Mouse (Mus musculus): ENCODE results near the gene Shc4.

Gene Shc4

DNA sequence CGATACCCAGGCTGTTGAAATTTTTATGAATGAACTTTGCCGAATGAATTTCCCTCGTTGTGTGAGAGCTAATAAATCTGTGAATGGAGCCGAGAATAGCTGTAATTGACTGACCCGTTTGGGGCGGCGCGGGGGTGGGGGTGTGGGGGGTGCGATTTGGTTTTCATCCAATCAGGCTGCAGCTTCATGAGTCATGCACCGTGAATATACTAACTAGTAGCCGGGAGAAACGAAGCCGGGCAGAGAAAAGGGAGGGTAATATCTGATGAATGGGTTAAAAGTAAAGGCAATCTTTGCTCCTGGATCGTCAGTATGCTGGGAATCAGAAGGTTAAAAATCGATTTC is at the start of gene Shc4:
Gene Shc4 (minus strand): TSS at position 63 of the 345 bp plus-strand sequence.
- in situ Hi-C loops (cut with MboI; ENCODE audit: low sequenced_read_pairs), result no loop called here

DNA sequence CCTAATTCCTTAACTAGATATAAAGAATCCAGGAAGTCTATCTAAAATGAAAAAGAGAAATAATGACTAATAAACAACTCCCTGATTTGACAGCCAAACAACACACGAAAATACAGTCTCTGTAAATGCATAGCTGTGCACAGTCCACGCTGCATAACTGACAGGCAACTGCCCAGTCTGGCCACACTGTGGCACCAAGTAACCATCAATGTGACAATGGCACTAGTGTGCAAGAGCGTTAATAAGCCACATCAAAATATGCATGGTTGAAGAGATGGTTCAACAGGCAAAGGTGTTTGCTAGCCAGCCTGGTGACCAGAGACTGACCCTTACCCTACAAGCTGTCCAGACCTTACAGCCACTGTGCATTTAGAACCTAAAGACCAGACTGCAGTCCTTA is 41.1 kb upstream of the Shc4 start:
- in situ Hi-C loops (cut with MboI; ENCODE audit: low sequenced_read_pairs), result no loop called here

DNA sequence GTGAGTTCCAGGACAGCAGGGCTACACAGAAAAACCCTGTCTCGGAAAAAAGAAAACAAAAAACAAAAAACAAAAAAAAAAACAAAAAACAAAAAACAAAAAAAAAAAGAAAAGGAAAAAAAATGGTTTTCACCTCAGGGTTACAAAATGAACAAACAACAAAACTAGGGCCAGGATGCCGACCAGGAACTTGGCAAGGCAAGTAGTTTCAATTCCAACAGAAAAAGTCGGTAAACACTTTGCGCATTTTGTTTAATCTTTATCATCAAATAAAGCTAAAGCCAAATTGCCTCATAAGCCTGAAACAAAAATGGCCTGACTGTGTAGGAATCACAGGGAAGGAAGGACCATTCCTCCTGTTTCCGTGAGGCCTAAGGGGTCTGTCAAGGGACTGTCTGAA is 40.6 kb upstream of the Shc4 start:
- in situ Hi-C loops (cut with MboI; ENCODE audit: low sequenced_read_pairs), result no loop called here

DNA sequence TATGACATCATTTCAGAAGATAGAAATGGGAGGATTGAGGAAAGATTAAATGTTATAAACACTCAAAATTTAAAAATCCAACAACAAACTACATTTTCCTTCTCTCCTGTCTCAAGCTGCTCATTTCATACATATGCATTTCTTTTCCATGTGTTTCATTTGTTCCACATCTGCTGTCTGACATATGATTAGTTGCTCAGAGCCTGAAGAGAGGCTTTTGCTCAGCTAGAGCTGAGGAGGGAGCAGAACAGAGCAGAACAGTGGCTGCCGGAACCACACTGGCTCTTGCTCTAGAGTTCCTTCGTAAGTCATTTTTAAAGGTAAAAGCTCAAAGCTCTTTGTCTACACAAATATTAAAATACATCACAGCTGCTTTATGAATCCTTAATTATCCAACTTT is 25.4 kb upstream of the Shc4 start:
- in situ Hi-C loops (cut with MboI; ENCODE audit: low sequenced_read_pairs), result no loop called here

DNA sequence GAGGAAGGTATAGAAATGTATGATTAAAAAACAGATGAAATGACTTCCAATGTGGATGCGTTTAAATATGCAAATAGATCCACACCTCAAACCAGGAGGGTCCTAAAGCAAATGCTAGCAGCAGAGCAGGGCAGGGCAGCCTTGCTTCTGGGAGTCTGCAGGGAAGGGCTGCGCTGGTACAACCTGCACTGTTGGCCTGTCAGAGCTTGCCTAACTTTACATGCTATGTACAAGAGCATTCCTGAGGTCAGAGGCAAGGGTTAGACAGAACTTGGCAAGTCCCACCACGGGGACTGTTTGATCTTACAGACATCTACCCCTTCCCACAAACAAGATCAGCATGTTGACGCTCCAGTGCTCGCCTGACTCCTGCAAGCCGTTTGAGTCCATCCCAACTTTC is 15.4 kb upstream of the Shc4 start:
- in situ Hi-C loops (cut with MboI; ENCODE audit: low sequenced_read_pairs), result no loop called here

DNA sequence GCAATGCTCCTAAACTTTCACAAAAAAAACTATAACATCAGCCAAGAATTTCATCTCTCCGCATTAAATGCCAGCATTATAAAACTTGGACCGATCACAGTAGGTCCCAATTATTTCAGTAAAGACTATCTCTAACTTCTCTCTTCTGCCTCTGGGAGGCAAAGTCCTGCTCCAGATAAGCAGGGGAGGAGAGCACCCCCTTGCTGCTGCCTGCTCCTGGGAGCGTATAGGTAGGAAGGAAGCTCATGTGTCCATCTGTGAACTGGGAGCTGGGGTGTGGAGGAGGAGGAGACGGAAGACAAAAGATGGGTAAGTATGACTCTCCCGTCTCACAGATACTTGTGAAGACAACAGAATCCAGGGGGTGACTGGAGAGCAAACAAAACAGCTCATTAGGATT is 14.8 kb upstream of the Shc4 start:
- in situ Hi-C loops (cut with MboI; ENCODE audit: low sequenced_read_pairs), result no loop called here

DNA sequence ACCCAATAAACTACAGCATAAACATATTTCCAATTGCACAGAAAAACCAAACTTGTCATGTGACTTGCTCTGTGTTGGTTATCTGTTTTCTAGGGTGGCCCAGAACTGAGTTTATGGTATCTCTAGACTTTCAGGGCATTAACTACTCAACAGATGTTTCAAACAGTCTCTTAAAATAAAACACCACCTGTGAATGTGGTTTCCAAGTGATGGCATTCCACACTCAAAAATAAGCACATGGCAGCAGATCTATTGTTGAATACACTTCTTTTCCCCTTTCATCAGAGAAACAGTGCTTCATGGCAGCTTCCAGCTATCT is 12.0 kb upstream of the Shc4 start:
- in situ Hi-C loops (cut with MboI; ENCODE audit: low sequenced_read_pairs), result no loop called here

DNA sequence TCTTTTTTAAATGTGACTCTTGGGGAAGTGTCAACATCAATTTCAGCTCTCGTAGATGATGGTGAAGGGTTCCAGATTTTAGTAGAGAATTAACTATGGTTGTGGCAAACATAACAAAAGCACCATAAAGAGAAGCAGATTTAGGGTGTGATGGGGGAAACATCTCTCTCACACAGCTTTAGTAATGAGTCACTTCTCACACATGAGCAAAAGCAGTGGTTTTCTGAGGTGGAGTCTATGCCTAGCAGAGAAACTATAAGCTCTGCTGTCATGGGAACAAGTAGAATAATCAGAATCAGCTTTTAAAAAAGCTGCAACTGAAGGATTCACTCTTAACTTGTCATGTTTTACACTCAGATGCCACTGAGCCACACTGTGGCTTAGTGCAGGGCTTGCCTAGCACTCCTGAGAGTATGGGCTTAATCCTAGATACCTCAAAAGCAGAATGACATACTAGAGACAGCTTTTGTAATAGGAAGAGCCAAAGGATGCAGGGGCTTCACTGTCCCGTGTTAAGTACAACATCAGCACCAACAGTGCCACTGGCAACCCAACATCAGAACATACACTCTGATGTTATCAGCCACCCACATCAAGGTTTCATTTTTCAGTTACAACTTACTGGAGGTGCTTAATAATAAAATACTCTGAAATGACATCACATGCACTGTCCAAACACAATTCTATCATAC is 11.5 kb upstream of the Shc4 start:
- in situ Hi-C loops (cut with MboI; ENCODE audit: low sequenced_read_pairs), result no loop called here

DNA sequence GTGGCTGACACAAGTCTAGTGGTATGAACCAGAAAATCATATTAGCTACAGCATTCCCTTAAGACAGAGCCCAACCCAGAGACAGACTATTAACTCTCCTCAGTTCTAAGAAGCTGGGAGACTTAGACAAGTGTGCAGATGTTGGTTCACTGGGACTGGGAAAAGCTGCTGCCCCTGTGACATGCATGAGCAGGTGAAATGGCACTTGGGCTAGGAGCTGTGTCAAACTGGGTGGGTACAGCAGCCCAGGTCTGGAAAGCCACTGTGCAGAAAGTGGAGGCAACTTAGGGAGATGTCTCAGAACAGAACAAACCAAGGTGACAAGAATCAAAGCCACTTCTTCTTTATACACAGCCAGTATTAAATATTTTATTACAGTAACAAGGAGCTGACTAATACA is 10.8 kb upstream of the Shc4 start:
- in situ Hi-C loops (cut with MboI; ENCODE audit: low sequenced_read_pairs), result no loop called here

DNA sequence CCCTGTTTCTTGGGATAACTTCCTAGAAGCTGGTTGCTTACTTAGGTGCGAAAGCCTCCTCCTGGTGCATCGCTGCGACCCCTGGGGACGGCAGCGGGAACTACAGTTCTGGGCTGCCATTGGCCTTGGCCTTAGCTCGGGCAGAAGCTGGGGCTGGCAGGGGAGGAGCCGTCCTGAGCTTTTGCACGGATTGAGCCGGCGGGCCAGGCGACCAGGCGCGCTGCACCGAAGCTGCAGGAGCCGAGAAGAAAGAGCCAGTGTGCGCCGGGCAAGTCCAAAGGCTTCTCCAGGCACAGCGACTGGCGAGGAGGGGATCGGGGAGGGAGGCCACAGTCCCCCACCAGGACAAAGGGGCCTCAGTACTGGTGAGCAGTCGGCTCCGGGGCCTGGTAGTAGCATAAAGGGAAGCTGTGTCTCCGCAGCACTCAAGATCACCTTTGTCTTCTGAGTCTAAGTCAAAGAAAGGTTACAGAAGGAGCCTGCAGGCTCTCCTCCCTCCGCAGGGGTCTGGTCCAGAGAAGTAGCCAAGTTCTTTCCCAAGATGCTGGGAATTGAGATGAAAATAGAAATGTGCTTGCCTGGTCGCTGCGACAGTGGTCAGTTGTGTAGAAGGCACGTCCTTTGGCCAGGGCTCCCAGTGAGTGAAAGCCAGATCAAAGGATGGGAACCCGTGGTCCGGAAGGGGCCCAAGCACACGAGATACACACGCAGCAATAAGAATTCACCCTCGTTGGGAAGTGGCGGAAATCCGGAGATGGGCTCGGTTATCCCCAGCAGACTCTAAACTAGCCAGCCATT is 8.0 kb upstream of the Shc4 start:
- in situ Hi-C loops (cut with MboI; ENCODE audit: low sequenced_read_pairs), result no loop called here

DNA sequence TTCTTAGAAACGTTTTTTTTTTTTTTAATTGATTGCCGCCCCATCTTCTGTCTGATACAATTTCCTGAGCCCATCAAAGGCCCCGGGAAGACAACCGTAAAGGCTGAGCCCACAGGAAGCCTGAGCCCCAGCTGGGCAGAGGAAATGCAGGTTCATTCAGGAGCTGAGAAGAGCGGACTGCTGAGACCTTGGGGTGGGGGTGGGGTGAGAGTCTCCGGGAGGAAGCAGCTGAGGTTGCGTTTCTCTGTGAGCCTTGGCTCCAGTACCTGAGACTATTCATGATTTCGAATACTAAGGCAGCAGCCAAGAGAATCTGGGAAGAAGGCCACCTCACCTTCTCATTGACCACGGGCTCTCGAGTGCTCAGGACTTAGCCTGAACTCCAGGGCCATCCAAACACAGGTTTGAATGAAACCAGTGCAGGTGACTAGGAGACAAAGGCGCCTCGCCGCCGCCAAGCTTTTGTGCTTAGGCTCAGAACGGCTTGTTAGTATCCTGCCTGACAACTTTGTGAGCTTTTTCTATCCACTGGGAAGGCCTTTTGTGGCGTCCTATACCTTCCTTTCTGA is 682 bp upstream of the Shc4 start:
- in situ Hi-C loops (cut with MboI; ENCODE audit: low sequenced_read_pairs), result no loop called here

DNA sequence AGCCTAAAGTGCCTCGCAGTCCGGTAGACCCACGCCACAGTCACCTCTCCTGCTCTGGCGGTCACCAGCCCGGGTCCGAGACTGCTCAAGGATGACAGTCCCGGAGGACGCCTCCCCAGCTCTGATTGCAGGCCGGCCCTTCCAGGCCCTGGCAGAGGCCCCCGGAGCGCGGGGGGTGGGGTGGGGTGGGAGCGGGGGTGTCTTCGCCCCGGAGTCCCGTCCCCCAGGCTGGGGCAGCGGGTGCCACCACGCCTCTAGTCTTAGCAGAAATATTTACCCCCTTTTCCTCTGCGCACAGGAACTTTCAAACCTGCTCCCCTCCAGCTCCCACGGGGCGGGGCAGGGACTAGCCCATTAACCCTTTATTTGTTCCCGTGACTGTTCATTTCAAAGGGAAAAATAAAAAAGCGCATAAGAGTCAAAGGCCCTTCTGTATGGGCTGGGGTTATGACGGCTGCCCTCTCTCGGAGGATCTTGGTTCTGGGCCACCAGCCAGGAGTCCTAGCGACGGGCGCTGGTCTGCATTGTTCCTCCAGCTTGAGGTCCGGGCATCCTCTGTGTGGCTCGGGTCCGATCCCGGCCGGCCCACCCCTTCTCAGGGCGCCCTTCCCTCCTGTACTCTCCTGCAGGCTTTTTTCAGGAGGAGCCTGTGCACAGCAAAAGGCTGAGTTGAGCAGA is 401 bp downstream of the Shc4 start:
- in situ Hi-C loops (cut with MboI; ENCODE audit: low sequenced_read_pairs), result no loop called here

DNA sequence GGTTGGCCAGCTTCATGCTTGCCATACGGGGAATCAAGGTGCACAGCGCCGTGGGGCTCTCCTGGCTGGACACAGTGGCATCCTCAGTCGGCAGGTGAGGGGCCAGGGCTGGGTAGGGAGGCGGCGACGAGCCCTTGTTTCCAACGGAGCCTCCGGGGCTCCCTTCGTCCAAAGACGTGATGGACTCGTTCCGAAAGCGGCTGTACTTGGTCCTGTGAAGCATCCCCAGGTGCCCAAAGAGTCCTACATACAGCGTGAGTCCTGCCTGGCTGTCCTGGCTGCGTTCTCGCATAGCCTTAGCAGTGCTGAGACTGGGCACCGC is 901 bp downstream of the Shc4 start:
- in situ Hi-C loops (cut with MboI; ENCODE audit: low sequenced_read_pairs), result no loop called here

DNA sequence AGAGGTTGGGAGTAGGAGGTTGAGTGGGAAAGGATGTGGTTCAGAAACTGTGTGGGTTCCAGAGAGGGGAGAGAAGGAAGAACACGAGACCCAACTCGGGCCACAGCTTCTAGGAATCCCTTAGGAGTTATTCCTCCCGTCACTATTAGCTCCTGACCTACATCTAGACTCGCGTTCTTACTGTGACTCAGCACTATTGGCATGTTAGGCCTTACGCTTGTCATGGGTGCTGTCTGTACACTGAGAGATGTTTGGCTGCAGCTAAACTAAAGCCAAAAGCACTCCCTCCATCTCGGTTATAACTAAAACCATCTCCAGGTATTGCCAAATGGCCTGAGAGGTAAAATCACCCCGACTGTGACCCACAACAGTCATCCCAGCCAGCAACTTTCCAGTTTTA is 7.3 kb downstream of the Shc4 start:
- in situ Hi-C loops (cut with MboI; ENCODE audit: low sequenced_read_pairs), result no loop called here

DNA sequence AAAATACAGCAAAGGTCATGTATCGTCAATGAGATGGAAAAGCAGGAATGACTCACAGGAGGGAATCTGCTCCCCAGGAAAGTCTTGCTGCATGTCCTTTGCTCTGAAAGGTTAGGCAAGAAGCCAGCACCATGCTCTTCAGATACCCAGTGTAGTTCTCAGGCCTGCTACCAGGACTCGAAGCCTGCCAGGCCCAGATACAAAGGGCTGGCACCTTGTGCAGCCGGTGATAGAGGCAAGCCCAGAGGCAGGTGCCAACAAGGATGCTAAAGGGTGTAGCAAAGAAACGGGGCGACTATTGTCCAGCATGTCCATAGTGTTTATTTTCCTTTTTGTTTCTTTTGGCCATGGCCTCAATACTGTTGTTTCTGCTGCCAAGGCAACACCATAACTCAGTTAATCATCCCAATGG is 17.4 kb downstream of the Shc4 start:
- in situ Hi-C loops (cut with MboI; ENCODE audit: low sequenced_read_pairs), result no loop called here

DNA sequence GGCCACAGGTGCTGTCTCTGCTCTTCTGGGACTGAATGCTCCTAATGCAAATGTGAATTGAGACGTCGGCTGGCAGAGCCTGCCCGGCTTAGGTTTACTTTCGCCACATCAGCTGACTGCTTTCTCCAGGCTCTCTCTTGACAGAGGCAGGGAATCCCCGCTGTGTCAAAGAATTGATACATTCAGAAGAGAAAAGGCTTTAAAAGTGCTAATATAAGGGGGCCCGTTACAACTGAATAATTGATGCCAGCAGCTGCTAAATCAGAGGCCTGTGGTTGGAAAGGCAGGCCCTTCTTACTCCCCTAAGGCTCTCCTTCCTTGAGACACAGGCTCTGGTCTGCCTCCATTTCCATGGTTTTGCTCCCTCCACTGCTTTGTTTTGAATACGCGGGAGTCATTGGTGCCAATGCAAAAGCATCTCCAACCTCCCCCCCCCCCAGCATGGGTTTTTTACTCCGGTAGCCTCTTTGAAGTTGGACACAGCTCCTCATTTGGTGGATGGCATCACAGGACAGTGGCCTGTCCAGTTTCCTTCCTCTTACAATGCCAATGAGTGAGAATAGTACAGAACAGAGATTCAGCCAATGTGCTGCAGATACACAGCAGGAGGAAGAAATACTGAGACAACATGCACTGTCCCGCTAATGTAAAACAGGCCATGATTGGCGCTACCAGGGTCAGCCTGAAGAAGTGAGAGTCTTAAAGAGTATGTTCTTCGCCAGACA is 18.9 kb downstream of the Shc4 start:
- in situ Hi-C loops (cut with MboI; ENCODE audit: low sequenced_read_pairs), result no loop called here

DNA sequence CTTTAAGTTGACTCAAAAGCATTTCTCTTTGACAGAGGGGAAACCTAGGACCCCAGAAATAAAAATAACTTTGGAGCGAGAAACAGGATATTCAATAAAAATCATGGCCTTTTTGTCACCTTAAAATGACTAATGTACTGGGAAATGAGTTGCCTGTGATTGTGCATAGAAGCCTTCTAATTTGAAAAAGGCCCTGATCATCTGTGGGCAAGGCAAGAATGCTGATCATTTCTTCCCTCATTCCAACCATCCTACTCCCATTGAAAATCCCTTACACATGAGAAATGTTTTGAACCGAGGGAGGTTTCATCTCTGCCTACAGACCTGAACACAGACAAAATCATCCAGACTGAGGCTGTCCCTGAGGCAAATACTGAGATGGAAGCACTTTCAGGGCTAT is 21.1 kb downstream of the Shc4 start:
- in situ Hi-C loops (cut with MboI; ENCODE audit: low sequenced_read_pairs), result no loop called here

DNA sequence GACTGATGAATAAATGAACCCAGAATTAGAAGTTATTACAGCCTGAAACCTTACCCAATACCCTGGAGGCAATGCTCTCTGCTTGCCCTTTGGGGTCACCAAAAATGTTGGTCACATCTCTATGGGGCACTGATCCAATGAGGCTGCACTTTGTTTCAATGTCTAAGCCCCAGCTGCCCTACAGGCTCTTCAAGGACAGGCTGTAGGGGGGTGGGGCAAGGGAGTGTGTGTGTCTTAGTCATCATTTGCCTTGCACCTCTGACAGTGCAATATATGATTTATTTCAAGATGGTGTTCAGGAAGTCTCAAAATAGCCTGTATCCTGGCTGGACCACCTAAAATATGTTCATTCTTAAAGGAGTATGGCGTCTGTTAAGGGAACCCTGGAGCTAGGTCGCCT is 22.3 kb downstream of the Shc4 start:
- in situ Hi-C loops (cut with MboI; ENCODE audit: low sequenced_read_pairs), result no loop called here

DNA sequence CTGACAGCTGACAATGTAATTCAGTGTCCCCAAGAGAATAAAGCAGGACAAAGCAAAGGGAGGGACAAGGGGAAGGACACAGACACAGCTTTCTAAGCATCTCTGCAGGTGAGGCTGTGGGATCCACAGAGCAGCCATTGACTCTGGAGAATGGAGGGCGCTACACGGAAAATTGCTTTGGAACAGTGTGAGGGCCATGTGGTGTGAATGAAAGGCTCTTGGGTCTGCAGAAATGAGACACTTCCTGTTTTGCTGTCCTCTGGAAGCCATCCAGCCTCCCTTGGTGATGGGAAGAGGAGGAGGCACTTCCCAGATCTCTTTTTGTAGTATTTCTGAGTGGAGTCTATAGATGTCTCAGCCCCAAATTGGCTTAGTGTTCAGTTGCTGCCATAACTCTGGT is 27.7 kb downstream of the Shc4 start:
- in situ Hi-C loops (cut with MboI; ENCODE audit: low sequenced_read_pairs), result no loop called here

DNA sequence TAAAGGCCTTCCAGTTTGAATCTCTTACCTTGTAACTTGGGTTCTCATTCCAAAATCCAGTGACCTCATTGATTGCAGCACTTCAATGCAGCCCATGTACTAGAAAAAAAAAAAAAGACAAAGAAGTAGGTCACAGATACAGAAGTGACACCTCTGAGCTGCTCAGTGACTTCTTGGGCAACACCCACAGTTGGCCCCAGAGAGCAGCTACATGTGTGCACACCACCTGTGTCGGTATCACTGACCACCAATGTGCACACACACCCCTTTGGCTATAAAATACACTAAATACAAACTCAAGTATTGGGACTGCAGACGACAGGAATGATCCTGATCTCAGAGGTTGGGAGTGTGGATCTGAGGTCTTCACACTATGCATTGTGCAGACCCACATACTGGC is 29.1 kb downstream of the Shc4 start:
- in situ Hi-C loops (cut with MboI; ENCODE audit: low sequenced_read_pairs), result no loop called here

DNA sequence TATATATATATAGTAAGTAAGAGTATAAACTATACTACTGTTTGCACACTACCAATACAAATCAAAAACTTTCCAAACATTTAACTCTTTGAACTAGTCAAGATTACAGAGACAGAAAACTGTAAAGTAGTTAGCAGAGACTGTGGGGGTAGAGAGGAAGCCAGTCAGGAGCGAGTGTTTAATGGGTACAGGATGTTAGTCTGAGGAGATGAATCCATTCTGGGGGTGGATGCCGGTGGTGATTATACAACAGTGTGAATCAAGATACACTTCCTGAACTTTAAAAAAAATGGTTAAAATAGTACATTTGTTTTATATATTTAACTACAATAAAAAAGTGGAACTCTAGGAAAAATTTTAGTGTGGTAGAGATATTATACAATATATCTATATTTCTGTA is 31.9 kb downstream of the Shc4 start:
- in situ Hi-C loops (cut with MboI; ENCODE audit: low sequenced_read_pairs), result no loop called here

All from CH12F3 (cell line).